Mouse (Mus musculus): ENCODE data around the gene R3hcc1l.

- TF ChIP-seq CTCF (IDR thresholded peaks at IDR 0.05) (no peak), EP300 (IDR thresholded peaks at IDR 0.05) (no peak)
Observed at GRCm38 (mm10) chr19:42504156-42504555, 14.4 kb upstream of the R3hcc1l start.
